Mouse (Mus musculus): Measurements from ENCODE around the gene Prickle2. TPM values are rescaled to one million over a fixed set of nuclear protein-coding genes. Genes with fewer than 3 reads are reported as not detected.
A peak's percentile ranks its signal among the peaks of the same experiment; 100 is the strongest.

The Prickle2 gene
- polyA plus RNA-seq, 1 experiment from 2014 or later, result 4.1 TPM

DNA sequence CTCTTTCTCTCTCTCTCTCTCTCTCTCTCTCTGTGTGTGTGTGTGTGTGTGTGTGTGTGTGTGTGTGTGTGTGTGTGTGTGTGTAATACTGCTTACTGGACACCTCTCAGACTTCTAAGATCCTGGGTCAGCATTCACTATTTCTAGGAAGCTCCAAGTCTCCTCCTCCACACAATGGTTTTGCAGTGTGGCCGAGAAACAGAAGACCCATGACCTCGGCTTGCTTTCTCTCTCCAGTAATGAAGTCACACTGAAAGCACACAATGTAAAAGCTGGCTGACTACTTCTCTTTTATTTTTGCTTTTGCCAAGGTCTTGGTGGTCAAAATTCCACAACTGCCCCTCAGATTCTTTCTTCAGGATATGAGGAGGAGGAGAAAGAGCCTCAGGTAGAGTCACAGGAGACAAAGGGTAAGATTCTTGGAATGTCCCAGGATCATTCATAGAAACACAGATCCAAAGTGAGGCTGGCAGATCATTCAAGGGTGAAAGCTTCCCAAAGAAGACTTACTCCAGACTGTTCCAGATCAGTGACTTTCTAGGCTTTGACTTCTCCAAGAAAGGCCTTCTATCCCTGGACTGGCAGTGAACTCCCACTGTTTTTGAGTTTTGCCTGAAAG is 93.7 kb downstream of the Prickle2 start:
- 69% methylated on average over 2 of the region's 2 CpGs for WGBS
- Histone ChIP-seq H3K4me2 (ENCODE audit: low read depth, low read length) (no peak overlapping the region), H3K4me3 (ENCODE audit: low read depth, low read length) (no peak overlapping the region), H3K36me3 (replicated peaks; ENCODE audit: control insufficient read depth, insufficient read depth, low read depth, low read length) (no peaks in the 10 kb centered on the region), H3K27me3 (ENCODE audit: control insufficient read depth, insufficient read depth, low read length) (no peaks in the 10 kb centered on the region), H3K27ac (replicated peaks; ENCODE audit: low read depth, low read length) (no peak overlapping the region), H3K9ac (replicated peaks; ENCODE audit: low read length) (no peak overlapping the region), H3K9me3 (replicated peaks; ENCODE audit: control insufficient read depth, low read length) (no peaks in the 10 kb centered on the region), H3K4me1 (ENCODE audit: control insufficient read depth, insufficient read depth, low read length) (no peaks in the 10 kb centered on the region)
- ATAC-seq (replicated peaks; ENCODE audit: insufficient number of reproducible peaks, low FRiP score, low TSS enrichment, low read depth), result no peak
- DNase-seq (ENCODE audit: low spot score), result no peak

DNA sequence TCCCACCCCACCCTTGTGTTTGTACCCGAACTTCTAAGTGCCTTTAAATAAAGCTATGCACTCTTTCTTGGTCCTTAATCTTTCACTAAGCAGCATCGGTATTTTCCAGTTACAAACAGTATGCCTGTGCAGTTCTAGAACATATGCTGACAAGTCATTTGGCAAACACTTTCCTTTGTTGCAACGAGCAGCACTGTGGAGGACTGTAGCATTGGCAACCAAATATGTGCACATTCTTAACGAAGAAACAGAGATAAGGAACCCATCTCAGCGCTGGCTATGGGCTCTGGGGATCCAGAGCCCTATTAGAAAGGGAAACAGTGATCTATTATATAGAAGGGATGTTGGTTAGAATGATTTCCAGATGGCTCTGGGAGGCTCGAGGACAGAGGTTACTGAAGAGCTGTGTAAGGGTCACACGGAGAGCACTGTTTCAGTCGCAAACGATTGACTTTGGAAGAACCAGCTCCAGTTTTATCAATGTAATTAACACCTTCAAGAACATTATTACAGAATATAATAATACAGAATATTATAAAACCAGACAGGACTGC is 96.2 kb downstream of the Prickle2 start:
- ATAC-seq (replicated peaks; ENCODE audit: insufficient number of reproducible peaks, low FRiP score, low TSS enrichment, low read depth) (no peak), DNase-seq (ENCODE audit: low spot score) (peak; percentile 60)
- Histone ChIP-seq H3K4me1 (ENCODE audit: control insufficient read depth, insufficient read depth, low read length) (no peaks in the 10 kb centered on the region), H3K36me3 (replicated peaks; ENCODE audit: control insufficient read depth, insufficient read depth, low read depth, low read length) (no peaks in the 10 kb centered on the region), H3K4me3 (ENCODE audit: low read depth, low read length) (no peak overlapping the region), H3K27me3 (ENCODE audit: control insufficient read depth, insufficient read depth, low read length) (no peaks in the 10 kb centered on the region; the same call in 1 of the 2 replicates), H3K27ac (replicated peaks; ENCODE audit: low read depth, low read length) (no peak overlapping the region), H3K4me2 (ENCODE audit: low read depth, low read length) (no peak overlapping the region), H3K9ac (replicated peaks; ENCODE audit: low read length) (no peak overlapping the region), H3K9me3 (replicated peaks; ENCODE audit: control insufficient read depth, low read length) (no peaks in the 10 kb centered on the region)
- WGBS, result 40% methylated on average over 9 of the region's 9 CpGs

DNA sequence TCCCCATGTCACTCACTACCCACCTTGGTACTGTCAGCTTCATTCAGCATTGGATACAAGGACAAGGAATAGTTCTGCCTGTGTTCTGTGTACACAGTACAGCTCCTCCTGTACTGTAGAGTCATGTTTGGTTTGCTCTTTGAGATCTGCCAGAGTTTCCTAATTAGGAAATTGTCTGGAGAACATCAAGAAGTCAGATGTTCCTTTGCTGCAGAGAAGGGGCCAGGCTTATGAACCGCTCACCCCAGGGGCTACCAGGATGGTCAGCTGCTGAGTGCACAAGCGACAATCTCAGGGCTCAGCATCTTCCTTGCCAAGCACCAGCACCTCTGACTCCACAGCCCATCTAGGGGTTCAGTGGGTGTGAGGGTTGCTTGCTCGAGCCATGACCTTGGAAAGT is 96.9 kb downstream of the Prickle2 start:
- no peaks in the 10 kb centered on the region for H3K9me3 ChIP-seq (replicated peaks; ENCODE audit: control insufficient read depth, low read length)
- no peak overlapping the region for H3K9ac ChIP-seq (replicated peaks; ENCODE audit: low read length)
- no peaks in the 10 kb centered on the region for H3K36me3 ChIP-seq (replicated peaks; ENCODE audit: control insufficient read depth, insufficient read depth, low read depth, low read length)
- H3K4me1 ChIP-seq (ENCODE audit: control insufficient read depth, insufficient read depth, low read length), result no peaks in the 10 kb centered on the region
- WGBS, result 74% methylated on average over 3 of the region's 3 CpGs
- H3K27ac ChIP-seq (replicated peaks; ENCODE audit: low read depth, low read length), result no peak overlapping the region
- H3K4me3 ChIP-seq (ENCODE audit: low read depth, low read length), result no peak overlapping the region
- DNase-seq (ENCODE audit: low spot score) (no peak), ATAC-seq (replicated peaks; ENCODE audit: insufficient number of reproducible peaks, low FRiP score, low TSS enrichment, low read depth) (no peak)
- H3K27me3 ChIP-seq (ENCODE audit: control insufficient read depth, insufficient read depth, low read length), result no peaks in the 10 kb centered on the region; the same call in 1 of the 2 replicates
- H3K4me2 ChIP-seq (ENCODE audit: low read depth, low read length), result no peak overlapping the region

DNA sequence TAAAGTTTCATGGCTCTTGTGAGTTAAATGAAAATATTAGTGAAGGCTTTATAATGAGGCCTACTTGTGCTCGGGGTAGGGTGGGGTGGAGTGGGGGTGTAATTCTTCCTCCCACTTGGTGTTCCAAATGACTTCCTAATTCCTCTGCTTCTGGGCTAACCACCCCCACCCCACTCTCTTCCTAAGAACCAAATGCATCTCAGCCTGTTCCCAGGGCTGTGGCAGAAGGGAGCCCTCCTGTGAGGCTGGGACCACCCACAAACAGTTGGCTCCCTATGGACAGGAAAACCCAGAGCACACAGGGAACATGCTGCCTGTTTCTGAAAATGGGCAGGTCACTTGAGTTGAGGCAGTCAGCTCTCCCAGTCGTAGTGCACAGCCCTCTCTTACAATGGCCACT is 100.8 kb downstream of the Prickle2 start:
- Histone ChIP-seq H3K27me3 (ENCODE audit: control insufficient read depth, insufficient read depth, low read length) (no peaks in the 10 kb centered on the region; the same call in 1 of the 2 replicates), H3K36me3 (replicated peaks; ENCODE audit: control insufficient read depth, insufficient read depth, low read depth, low read length) (no peaks in the 10 kb centered on the region), H3K4me2 (ENCODE audit: low read depth, low read length) (no peak overlapping the region), H3K9me3 (replicated peaks; ENCODE audit: control insufficient read depth, low read length) (no peaks in the 10 kb centered on the region), H3K4me1 (ENCODE audit: control insufficient read depth, insufficient read depth, low read length) (no peaks in the 10 kb centered on the region), H3K27ac (replicated peaks; ENCODE audit: low read depth, low read length) (no peak overlapping the region), H3K9ac (replicated peaks; ENCODE audit: low read length) (no peak overlapping the region), H3K4me3 (ENCODE audit: low read depth, low read length) (no peak overlapping the region)
- no peak for DNase-seq (ENCODE audit: low spot score)
- no peak for ATAC-seq (replicated peaks; ENCODE audit: insufficient number of reproducible peaks, low FRiP score, low TSS enrichment, low read depth)
- WGBS, result 48% methylated on average over 2 of the region's 2 CpGs

DNA sequence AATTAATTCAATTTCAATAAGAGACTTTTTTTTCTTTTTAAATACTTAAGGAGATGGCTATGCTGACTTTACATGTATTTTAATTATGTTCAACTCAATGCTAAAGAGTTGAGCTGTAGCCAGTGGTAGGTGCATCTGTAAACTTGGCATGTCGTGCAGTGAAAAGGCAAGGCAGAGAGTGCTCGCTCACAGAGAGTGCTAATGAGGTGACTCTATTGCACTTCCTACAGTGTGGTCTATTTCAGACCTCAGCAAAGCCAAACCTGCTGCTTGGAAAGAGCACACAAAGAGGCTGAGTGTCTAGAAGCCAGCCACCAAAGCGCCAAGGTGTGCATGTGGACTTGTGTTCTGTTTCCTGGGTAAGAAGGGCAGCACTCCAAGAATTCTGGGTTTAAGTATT is 109.6 kb downstream of the Prickle2 start:
- no peaks in the 10 kb centered on the region for H3K27me3 ChIP-seq (ENCODE audit: control insufficient read depth, insufficient read depth, low read length)
- H3K4me2 ChIP-seq (ENCODE audit: low read depth, low read length), result no peak overlapping the region
- H3K9me3 ChIP-seq (replicated peaks; ENCODE audit: control insufficient read depth, low read length), result no peaks in the 10 kb centered on the region
- ATAC-seq (replicated peaks; ENCODE audit: insufficient number of reproducible peaks, low FRiP score, low TSS enrichment, low read depth) (no peak), DNase-seq (ENCODE audit: low spot score) (no peak)
- H3K4me3 ChIP-seq (ENCODE audit: low read depth, low read length), result no peak overlapping the region
- H3K36me3 ChIP-seq (replicated peaks; ENCODE audit: control insufficient read depth, insufficient read depth, low read depth, low read length), result no peaks in the 10 kb centered on the region
- no peaks in the 10 kb centered on the region for H3K4me1 ChIP-seq (ENCODE audit: control insufficient read depth, insufficient read depth, low read length)
- 80% methylated on average over 3 of the region's 3 CpGs for WGBS
- H3K27ac ChIP-seq (replicated peaks; ENCODE audit: low read depth, low read length), result no peak overlapping the region
- H3K9ac ChIP-seq (replicated peaks; ENCODE audit: low read length), result no peak overlapping the region

DNA sequence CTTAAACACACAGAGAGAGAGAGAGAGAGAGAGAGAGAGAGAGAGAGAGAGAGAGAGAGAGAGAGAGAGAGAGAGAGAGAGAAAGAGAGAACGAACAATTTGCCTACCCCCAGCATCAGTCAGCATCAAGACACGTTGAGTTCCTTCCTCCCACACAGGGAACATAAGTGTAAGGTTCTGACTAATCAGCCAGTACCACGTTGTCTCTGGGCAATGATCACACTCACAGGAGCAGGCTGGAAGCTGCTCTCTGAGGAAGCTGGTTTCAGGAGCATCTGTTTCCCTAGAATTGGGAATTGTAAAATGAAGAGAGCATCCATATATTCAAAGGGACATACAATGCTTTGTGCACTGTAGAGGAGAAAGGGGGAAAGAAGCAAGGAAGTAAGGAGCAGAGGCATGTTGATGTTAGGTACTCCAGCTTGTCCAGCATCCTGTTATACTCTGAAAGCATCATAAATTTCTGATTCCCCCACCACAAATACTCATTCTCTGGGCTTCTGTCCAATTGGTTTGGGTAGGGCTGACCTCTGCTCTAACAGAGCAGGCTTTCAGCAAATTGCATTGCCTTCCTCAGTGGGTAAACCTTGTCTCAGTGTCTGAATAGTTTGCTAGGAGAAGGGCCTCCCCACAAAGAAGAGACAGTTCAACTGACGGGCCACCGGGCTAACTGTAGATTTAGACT is 116.4 kb downstream of the Prickle2 start:
- Histone ChIP-seq H3K27ac (replicated peaks; ENCODE audit: low read depth, low read length) (no peak overlapping the region), H3K9me3 (replicated peaks; ENCODE audit: control insufficient read depth, low read length) (no peaks in the 10 kb centered on the region), H3K9ac (replicated peaks; ENCODE audit: low read length) (no peak overlapping the region), H3K36me3 (replicated peaks; ENCODE audit: control insufficient read depth, insufficient read depth, low read depth, low read length) (no peaks in the 10 kb centered on the region), H3K4me1 (ENCODE audit: control insufficient read depth, insufficient read depth, low read length) (no peaks in the 10 kb centered on the region), H3K27me3 (ENCODE audit: control insufficient read depth, insufficient read depth, low read length) (no peaks in the 10 kb centered on the region), H3K4me3 (ENCODE audit: low read depth, low read length) (no peak overlapping the region), H3K4me2 (ENCODE audit: low read depth, low read length) (no peak overlapping the region)
- 74% methylated on average over 5 of the region's 5 CpGs for WGBS
- DNase-seq (ENCODE audit: low spot score), result no peak
- ATAC-seq (replicated peaks; ENCODE audit: insufficient number of reproducible peaks, low FRiP score, low TSS enrichment, low read depth), result no peak

DNA sequence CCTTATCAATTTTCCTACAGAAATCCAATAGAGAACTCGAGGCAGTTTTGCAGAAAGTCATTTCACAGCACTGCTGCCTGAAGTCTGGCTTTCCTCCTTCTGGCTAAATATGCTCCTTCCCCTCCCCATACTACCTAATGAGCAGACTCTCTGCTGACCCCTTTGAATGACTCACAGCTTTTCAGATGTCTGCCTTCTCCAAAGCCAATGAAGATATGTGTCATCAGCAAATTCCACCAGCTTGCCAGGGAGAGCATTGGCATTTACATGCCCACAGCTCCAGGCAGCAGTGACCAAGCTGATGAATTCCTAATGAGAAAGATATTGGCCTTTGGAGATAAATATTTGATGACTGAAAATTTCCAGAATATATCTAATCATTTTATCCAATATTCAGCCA is 121.9 kb downstream of the Prickle2 start:
- Histone ChIP-seq H3K36me3 (replicated peaks; ENCODE audit: control insufficient read depth, insufficient read depth, low read depth, low read length) (no peaks in the 10 kb centered on the region), H3K4me2 (ENCODE audit: low read depth, low read length) (no peak overlapping the region), H3K9ac (replicated peaks; ENCODE audit: low read length) (no peak overlapping the region), H3K4me1 (ENCODE audit: control insufficient read depth, insufficient read depth, low read length) (no peaks in the 10 kb centered on the region), H3K9me3 (replicated peaks; ENCODE audit: control insufficient read depth, low read length) (no peaks in the 10 kb centered on the region), H3K27me3 (ENCODE audit: control insufficient read depth, insufficient read depth, low read length) (no peaks in the 10 kb centered on the region), H3K27ac (replicated peaks; ENCODE audit: low read depth, low read length) (no peak overlapping the region), H3K4me3 (ENCODE audit: low read depth, low read length) (no peak overlapping the region)
- whole genome bisulfite sequencing, result 67% methylated on average over 1 of the region's 1 CpGs
- no peak for DNase-seq (ENCODE audit: low spot score)
- no peak for ATAC-seq (replicated peaks; ENCODE audit: insufficient number of reproducible peaks, low FRiP score, low TSS enrichment, low read depth)

DNA sequence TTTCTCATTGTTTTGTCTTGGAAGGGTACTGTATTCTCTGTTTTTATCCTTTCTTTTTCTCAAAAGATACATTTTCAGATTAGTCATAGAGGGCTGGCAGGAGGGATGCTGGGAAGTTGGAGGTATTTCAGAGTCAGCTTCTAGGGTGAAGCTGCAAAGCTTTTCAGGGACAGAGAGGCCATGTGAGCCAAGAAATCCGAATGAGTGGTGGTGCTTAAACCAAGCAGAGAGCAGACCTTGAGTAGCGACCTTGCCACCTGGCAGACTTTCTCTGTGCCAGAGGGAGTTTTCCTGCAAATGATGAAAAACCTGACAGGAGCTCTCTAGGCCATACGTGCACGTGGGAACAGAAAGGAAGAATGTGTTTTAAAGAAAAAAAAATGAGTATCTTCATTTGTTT is 130.7 kb downstream of the Prickle2 start:
- H3K27ac ChIP-seq (replicated peaks; ENCODE audit: low read depth, low read length), result no peak overlapping the region
- H3K4me3 ChIP-seq (ENCODE audit: low read depth, low read length), result no peak overlapping the region
- no peak overlapping the region for H3K9ac ChIP-seq (replicated peaks; ENCODE audit: low read length)
- no peak overlapping the region for H3K4me2 ChIP-seq (ENCODE audit: low read depth, low read length)
- H3K4me1 ChIP-seq (ENCODE audit: control insufficient read depth, insufficient read depth, low read length), result no peaks in the 10 kb centered on the region
- 73% methylated on average over 4 of the region's 4 CpGs for WGBS
- no peaks in the 10 kb centered on the region for H3K9me3 ChIP-seq (replicated peaks; ENCODE audit: control insufficient read depth, low read length)
- DNase-seq (ENCODE audit: low spot score), result no peak
- ATAC-seq (replicated peaks; ENCODE audit: insufficient number of reproducible peaks, low FRiP score, low TSS enrichment, low read depth), result no peak
- H3K36me3 ChIP-seq (replicated peaks; ENCODE audit: control insufficient read depth, insufficient read depth, low read depth, low read length), result no peaks in the 10 kb centered on the region
- no peaks in the 10 kb centered on the region for H3K27me3 ChIP-seq (ENCODE audit: control insufficient read depth, insufficient read depth, low read length)
